Mouse (Mus musculus): Measurements from ENCODE around the gene Plch2. TPM values are rescaled to one million over a fixed set of nuclear protein-coding genes. Genes with fewer than 3 reads are reported as not detected.

Gene Plch2
- total and polyA plus RNA-seq, 3 experiments: 0.85 to 1.1 TPM; not detected in 1

DNA sequence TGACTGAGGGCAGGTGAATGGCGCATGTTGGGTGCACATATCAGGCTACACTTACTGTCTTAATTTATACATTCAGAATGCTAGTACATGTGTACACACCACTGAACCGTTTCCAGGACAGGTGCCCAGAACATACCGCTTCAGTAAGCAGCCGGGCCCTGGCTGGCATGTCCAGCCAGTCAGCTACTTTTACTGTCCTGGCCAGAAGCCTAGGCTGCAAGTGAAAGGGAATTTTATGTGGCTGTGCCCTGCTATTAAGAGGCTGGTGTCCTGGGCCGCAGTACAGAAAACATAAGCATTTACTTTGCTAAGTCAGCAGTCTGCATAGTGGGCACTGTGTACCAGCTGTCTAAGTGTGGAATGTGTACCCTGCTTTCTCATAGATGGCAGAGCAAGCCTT is 14.3 kb upstream of the Plch2 start:
- Histone ChIP-seq H3K9me3 (replicated peaks; ENCODE audit: insufficient read depth, low read length) (no peaks in the 10 kb centered on the region), H3K27me3 (ENCODE audit: control insufficient read depth in 1 of 2, insufficient read depth in 2 of 2, low read length in 2 of 2) (no peaks in the 10 kb centered on the region), H3K4me1 (ENCODE audit: control insufficient read depth in 1 of 2, insufficient read depth in 2 of 2, low read length in 2 of 2) (peaks cover 0 to 8% of the 10 kb centered on the region in 2 experiments; a peak in 1 of 4 replicates), H3K4me3 (ENCODE audit: control insufficient read depth in 1 of 2, insufficient read depth in 1 of 2, low read depth in 2 of 2, low read length in 2 of 2) (no peak overlapping the region), H3K9ac (ENCODE audit: control insufficient read depth, low read depth, low read length, poor library complexity, severe bottlenecking) (no peak overlapping the region), H3K27ac (ENCODE audit: control insufficient read depth, low read depth, low read length) (no peak overlapping the region), H3K36me3 (ENCODE audit: control insufficient read depth in 1 of 2, insufficient read depth in 2 of 2, low read length in 2 of 2) (peaks cover 7 to 8% of the 10 kb centered on the region in 2 experiments), H3K79me2 (ENCODE audit: control insufficient read depth, insufficient read depth, low read length, poor library complexity) (peaks cover 9% of the 10 kb centered on the region)
- no peak for DNase-seq (ENCODE audit: low read depth, low spot score)
- TF ChIP-seq POLR2AphosphoS2 (IDR thresholded peaks at IDR 0.05; ENCODE audit: low read length) (no peak; the same call in 1 of the 2 replicates), POLR2AphosphoS5 (IDR thresholded peaks at IDR 0.05; ENCODE audit: borderline replicate concordance, low read depth, low read length) (0 out of 2 replicates have a peak, but pooled peaks have one; percentile 1)

DNA sequence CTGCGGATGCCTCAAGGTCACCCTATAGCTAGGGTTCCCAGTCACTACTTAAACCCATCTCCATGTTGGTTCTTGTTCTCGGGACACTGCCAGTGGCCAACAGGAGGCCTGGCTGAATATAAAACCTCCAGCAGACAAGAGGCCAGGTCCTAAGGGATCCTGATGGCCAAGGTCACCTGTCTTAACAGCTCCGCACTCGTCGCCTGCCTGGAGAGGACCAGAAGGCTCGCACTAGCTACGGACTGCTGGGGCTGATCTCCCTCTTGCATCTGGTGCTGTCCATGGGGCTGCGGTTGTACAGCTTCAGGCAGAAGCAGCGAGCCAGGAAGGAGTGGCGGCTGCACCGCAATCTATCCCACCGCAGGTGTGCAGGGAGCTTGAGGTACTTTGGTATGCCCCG is 13.6 kb upstream of the Plch2 start:
- Histone ChIP-seq H3K27me3 (ENCODE audit: control insufficient read depth in 1 of 2, insufficient read depth in 2 of 2, low read length in 2 of 2) (no peaks in the 10 kb centered on the region), H3K9ac (ENCODE audit: control insufficient read depth, low read depth, low read length, poor library complexity, severe bottlenecking) (no peak overlapping the region), H3K79me2 (ENCODE audit: control insufficient read depth, insufficient read depth, low read length, poor library complexity) (peaks cover 9% of the 10 kb centered on the region), H3K27ac (ENCODE audit: control insufficient read depth, low read depth, low read length) (no peak overlapping the region), H3K36me3 (ENCODE audit: control insufficient read depth in 1 of 2, insufficient read depth in 2 of 2, low read length in 2 of 2) (peaks cover 6 to 7% of the 10 kb centered on the region in 2 experiments), H3K4me3 (ENCODE audit: control insufficient read depth in 1 of 2, insufficient read depth in 1 of 2, low read depth in 2 of 2, low read length in 2 of 2) (no peak overlapping the region), H3K4me1 (ENCODE audit: control insufficient read depth in 1 of 2, insufficient read depth in 2 of 2, low read length in 2 of 2) (peaks cover 0 to 8% of the 10 kb centered on the region in 2 experiments; a peak in 1 of 4 replicates), H3K9me3 (replicated peaks; ENCODE audit: insufficient read depth, low read length) (no peaks in the 10 kb centered on the region)
- DNase-seq (ENCODE audit: low read depth, low spot score): no peak
- TF ChIP-seq CHD2 (IDR thresholded peaks at IDR 0.05; ENCODE audit: low read length): no peak
- no peak for TF ChIP-seq USF2 (IDR thresholded peaks at IDR 0.05; ENCODE audit: borderline replicate concordance in 1 of 2, insufficient read depth in 1 of 2, low read depth in 1 of 2, low read length in 2 of 2)
- TF ChIP-seq BHLHE40 (IDR thresholded peaks at IDR 0.05; ENCODE audit: borderline replicate concordance, low read depth, low read length): no peak
- no peak for TF ChIP-seq TCF12 (IDR thresholded peaks at IDR 0.05; ENCODE audit: low read depth, low read length)
- no peak for TF ChIP-seq HCFC1 (IDR thresholded peaks at IDR 0.05; ENCODE audit: low read depth, low read length)
- TF ChIP-seq E2F4 (IDR thresholded peaks at IDR 0.05; ENCODE audit: borderline replicate concordance, low read depth, low read length): no peak
- TF ChIP-seq KAT2A (conservative IDR thresholded peaks at IDR 0.05; ENCODE audit: low read depth, low read length): no peak
- TF ChIP-seq MEF2A (IDR thresholded peaks at IDR 0.05; ENCODE audit: extremely low read depth, insufficient replicate concordance, low read depth, low read length, poor library complexity, severe bottlenecking): no peak
- no peak for TF ChIP-seq USF1 (IDR thresholded peaks at IDR 0.05; ENCODE audit: low read depth, low read length)
- TF ChIP-seq CHD1 (IDR thresholded peaks at IDR 0.05; ENCODE audit: low read depth, low read length): no peak
- no peak for TF ChIP-seq GABPA (IDR thresholded peaks at IDR 0.05; ENCODE audit: low read depth, low read length)
- TF ChIP-seq UBTF (IDR thresholded peaks at IDR 0.05; ENCODE audit: borderline replicate concordance, insufficient read depth, low read depth, low read length): no peak
- TF ChIP-seq POLR2AphosphoS5 (IDR thresholded peaks at IDR 0.05; ENCODE audit: borderline replicate concordance, low read depth, low read length): no peak
- no peak for TF ChIP-seq POLR2AphosphoS2 (IDR thresholded peaks at IDR 0.05; ENCODE audit: low read length)
- no peak for TF ChIP-seq RCOR1 (IDR thresholded peaks at IDR 0.05; ENCODE audit: low read depth, low read length)
- TF ChIP-seq MAFK (IDR thresholded peaks at IDR 0.05; ENCODE audit: borderline replicate concordance, low read depth, low read length): no peak
- no peak for TF ChIP-seq NRF1 (IDR thresholded peaks at IDR 0.05; ENCODE audit: insufficient read depth, low read depth, low read length, poor library complexity, severe bottlenecking)
- no peak for TF ChIP-seq SIN3A (IDR thresholded peaks at IDR 0.05; ENCODE audit: low read length)
- no peak for TF ChIP-seq TAL1 (IDR thresholded peaks at IDR 0.05; ENCODE audit: low read length)
